Mouse (Mus musculus): ENCODE results near the gene Irak3. TPM values are rescaled to one million over a fixed set of nuclear protein-coding genes. Genes with fewer than 3 reads are reported as not detected.

Gene Irak3
- polyA plus RNA-seq, 1 experiment from 2014 or later, result 0.74 TPM

GRCm38 (mm10) chr10:120193255-120193654, 8.7 kb downstream of the Irak3 start:
- Histone ChIP-seq H3K4me2 (replicated peaks; ENCODE audit: low read depth, low read length) (no peak overlapping the region), H3K4me1 (ENCODE audit: control insufficient read depth, insufficient read depth, low read length) (0 out of 2 replicates have a peak, but pooled peaks cover 6% of the 10 kb centered on the region), H3K4me3 (ENCODE audit: low read length) (no peak overlapping the region), H3K9ac (ENCODE audit: low read depth, low read length) (no peak overlapping the region), H3K36me3 (ENCODE audit: control insufficient read depth, insufficient read depth, low read length) (no peaks in the 10 kb centered on the region), H3K27ac (ENCODE audit: low read depth, low read length) (no peak overlapping the region), H3K9me3 (ENCODE audit: control insufficient read depth, low read length) (no peaks in the 10 kb centered on the region), H3K27me3 (ENCODE audit: control insufficient read depth, insufficient read depth, low read length) (no peaks in the 10 kb centered on the region; the same call in 1 of the 2 replicates)
- no peak for ATAC-seq (ENCODE audit: low FRiP score, low TSS enrichment)
- WGBS, result 88% methylated on average over 8 of the region's 8 CpGs

GRCm38 (mm10) chr10:120192278-120192677, 9.7 kb downstream of the Irak3 start:
- H3K27me3 ChIP-seq (ENCODE audit: control insufficient read depth, insufficient read depth, low read length), result no peaks in the 10 kb centered on the region
- no peak for ATAC-seq (ENCODE audit: low FRiP score, low TSS enrichment)
- no peak overlapping the region for H3K27ac ChIP-seq (ENCODE audit: low read depth, low read length)
- H3K4me1 ChIP-seq (ENCODE audit: control insufficient read depth, insufficient read depth, low read length), result 0 out of 2 replicates have a peak, but pooled peaks cover 6% of the 10 kb centered on the region
- 70% methylated on average over 4 of the region's 4 CpGs for WGBS
- no peaks in the 10 kb centered on the region for H3K9me3 ChIP-seq (ENCODE audit: control insufficient read depth, low read length)
- H3K9ac ChIP-seq (ENCODE audit: low read depth, low read length), result no peak overlapping the region
- no peak overlapping the region for H3K4me2 ChIP-seq (replicated peaks; ENCODE audit: low read depth, low read length)
- H3K4me3 ChIP-seq (ENCODE audit: low read length), result no peak overlapping the region
- no peaks in the 10 kb centered on the region for H3K36me3 ChIP-seq (ENCODE audit: control insufficient read depth, insufficient read depth, low read length)

GRCm38 (mm10) chr10:120191165-120191564, 10.8 kb downstream of the Irak3 start:
- H3K4me2 ChIP-seq (replicated peaks; ENCODE audit: low read depth, low read length), result no peak overlapping the region
- H3K4me1 ChIP-seq (ENCODE audit: control insufficient read depth, insufficient read depth, low read length), result 0 out of 2 replicates have a peak, but pooled peaks cover 6% of the 10 kb centered on the region
- H3K36me3 ChIP-seq (ENCODE audit: control insufficient read depth, insufficient read depth, low read length), result no peaks in the 10 kb centered on the region
- 89% methylated on average over 6 of the region's 6 CpGs for WGBS
- no peak for ATAC-seq (ENCODE audit: low FRiP score, low TSS enrichment)
- H3K9me3 ChIP-seq (ENCODE audit: control insufficient read depth, low read length), result no peaks in the 10 kb centered on the region
- H3K9ac ChIP-seq (ENCODE audit: low read depth, low read length), result no peak overlapping the region
- H3K27me3 ChIP-seq (ENCODE audit: control insufficient read depth, insufficient read depth, low read length), result no peaks in the 10 kb centered on the region
- no peak overlapping the region for H3K4me3 ChIP-seq (ENCODE audit: low read length)
- no peak overlapping the region for H3K27ac ChIP-seq (ENCODE audit: low read depth, low read length)

GRCm38 (mm10) chr10:120189782-120190181, 12.1 kb downstream of the Irak3 start:
- H3K9ac ChIP-seq (ENCODE audit: low read depth, low read length), result no peak overlapping the region
- peak; percentile 62; the same call in 1 of the 2 replicates for ATAC-seq (ENCODE audit: low FRiP score, low TSS enrichment)
- H3K4me1 ChIP-seq (ENCODE audit: control insufficient read depth, insufficient read depth, low read length), result 0 out of 2 replicates have a peak, but pooled peaks cover 6% of the 10 kb centered on the region
- H3K27me3 ChIP-seq (ENCODE audit: control insufficient read depth, insufficient read depth, low read length), result no peaks in the 10 kb centered on the region
- H3K36me3 ChIP-seq (ENCODE audit: control insufficient read depth, insufficient read depth, low read length), result no peaks in the 10 kb centered on the region
- no peaks in the 10 kb centered on the region for H3K9me3 ChIP-seq (ENCODE audit: control insufficient read depth, low read length)
- peak overlapping the region; percentile 17; the same call in 1 of the 2 replicates for H3K27ac ChIP-seq (ENCODE audit: low read depth, low read length)
- H3K4me3 ChIP-seq (ENCODE audit: low read length), result no peak overlapping the region
- H3K4me2 ChIP-seq (replicated peaks; ENCODE audit: low read depth, low read length), result 0 out of 2 replicates have a peak overlapping the region, but pooled peaks have one; percentile 13
- 15% methylated on average over 6 of the region's 6 CpGs for WGBS

- Histone ChIP-seq H3K9me3 (ENCODE audit: control insufficient read depth, low read length) (no peaks in the 10 kb centered on the region), H3K4me1 (ENCODE audit: control insufficient read depth, insufficient read depth, low read length) (0 out of 2 replicates have a peak, but pooled peaks cover 6% of the 10 kb centered on the region), H3K27ac (ENCODE audit: low read depth, low read length) (no peak overlapping the region; the same call in 1 of the 2 replicates), H3K4me3 (ENCODE audit: low read length) (no peak overlapping the region), H3K9ac (ENCODE audit: low read depth, low read length) (no peak overlapping the region), H3K36me3 (ENCODE audit: control insufficient read depth, insufficient read depth, low read length) (no peaks in the 10 kb centered on the region), H3K27me3 (ENCODE audit: control insufficient read depth, insufficient read depth, low read length) (no peaks in the 10 kb centered on the region), H3K4me2 (replicated peaks; ENCODE audit: low read depth, low read length) (no peak overlapping the region)
- WGBS, result 57% methylated on average over 11 of the region's 11 CpGs
- no peak for ATAC-seq (ENCODE audit: low FRiP score, low TSS enrichment)
Observed at GRCm38 (mm10) chr10:120189276-120189675, 12.7 kb downstream of the Irak3 start.

GRCm38 (mm10) chr10:120188513-120188912, 13.4 kb downstream of the Irak3 start:
- no peak overlapping the region for H3K9ac ChIP-seq (ENCODE audit: low read depth, low read length)
- H3K27ac ChIP-seq (ENCODE audit: low read depth, low read length), result no peak overlapping the region
- no peak overlapping the region for H3K4me2 ChIP-seq (replicated peaks; ENCODE audit: low read depth, low read length)
- no peaks in the 10 kb centered on the region for H3K27me3 ChIP-seq (ENCODE audit: control insufficient read depth, insufficient read depth, low read length)
- H3K36me3 ChIP-seq (ENCODE audit: control insufficient read depth, insufficient read depth, low read length), result no peaks in the 10 kb centered on the region
- WGBS, result 70% methylated on average over 2 of the region's 2 CpGs
- ATAC-seq (ENCODE audit: low FRiP score, low TSS enrichment), result no peak
- H3K4me1 ChIP-seq (ENCODE audit: control insufficient read depth, insufficient read depth, low read length), result 0 out of 2 replicates have a peak, but pooled peaks cover 6% of the 10 kb centered on the region
- H3K9me3 ChIP-seq (ENCODE audit: control insufficient read depth, low read length), result no peaks in the 10 kb centered on the region
- no peak overlapping the region for H3K4me3 ChIP-seq (ENCODE audit: low read length)

GRCm38 (mm10) chr10:120183342-120183741, 18.6 kb downstream of the Irak3 start:
- Histone ChIP-seq H3K4me1 (ENCODE audit: control insufficient read depth, insufficient read depth, low read length) (no peaks in the 10 kb centered on the region), H3K9me3 (ENCODE audit: control insufficient read depth, low read length) (no peaks in the 10 kb centered on the region; the same call in 1 of the 2 replicates), H3K36me3 (ENCODE audit: control insufficient read depth, insufficient read depth, low read length) (no peaks in the 10 kb centered on the region), H3K4me2 (replicated peaks; ENCODE audit: low read depth, low read length) (no peak overlapping the region), H3K27me3 (ENCODE audit: control insufficient read depth, insufficient read depth, low read length) (no peaks in the 10 kb centered on the region), H3K9ac (ENCODE audit: low read depth, low read length) (no peak overlapping the region), H3K27ac (ENCODE audit: low read depth, low read length) (no peak overlapping the region), H3K4me3 (ENCODE audit: low read length) (no peak overlapping the region)
- WGBS, result 79% methylated on average over 2 of the region's 2 CpGs
- no peak for ATAC-seq (ENCODE audit: low FRiP score, low TSS enrichment)

- Histone ChIP-seq H3K36me3 (ENCODE audit: control insufficient read depth, insufficient read depth, low read length) (no peaks in the 10 kb centered on the region), H3K9ac (ENCODE audit: low read depth, low read length) (no peak overlapping the region), H3K27me3 (ENCODE audit: control insufficient read depth, insufficient read depth, low read length) (no peaks in the 10 kb centered on the region), H3K4me2 (replicated peaks; ENCODE audit: low read depth, low read length) (no peak overlapping the region), H3K4me1 (ENCODE audit: control insufficient read depth, insufficient read depth, low read length) (no peaks in the 10 kb centered on the region), H3K4me3 (ENCODE audit: low read length) (no peak overlapping the region), H3K9me3 (ENCODE audit: control insufficient read depth, low read length) (no peaks in the 10 kb centered on the region; the same call in 1 of the 2 replicates), H3K27ac (ENCODE audit: low read depth, low read length) (no peak overlapping the region)
- 82% methylated on average over 1 of the region's 1 CpGs for WGBS
- ATAC-seq (ENCODE audit: low FRiP score, low TSS enrichment), result no peak
Observed at GRCm38 (mm10) chr10:120182887-120183286, 19.0 kb downstream of the Irak3 start.

GRCm38 (mm10) chr10:120174192-120174705, 27.7 kb downstream of the Irak3 start:
- no peaks in the 10 kb centered on the region for H3K9me3 ChIP-seq (ENCODE audit: control insufficient read depth, low read length)
- no peaks in the 10 kb centered on the region for H3K4me1 ChIP-seq (ENCODE audit: control insufficient read depth, insufficient read depth, low read length)
- no peaks in the 10 kb centered on the region for H3K36me3 ChIP-seq (ENCODE audit: control insufficient read depth, insufficient read depth, low read length)
- H3K4me3 ChIP-seq (ENCODE audit: low read length), result no peak overlapping the region
- no peaks in the 10 kb centered on the region for H3K27me3 ChIP-seq (ENCODE audit: control insufficient read depth, insufficient read depth, low read length)
- 88% methylated on average over 15 of the region's 15 CpGs for WGBS
- no peak overlapping the region for H3K9ac ChIP-seq (ENCODE audit: low read depth, low read length)
- no peak overlapping the region for H3K27ac ChIP-seq (ENCODE audit: low read depth, low read length)
- H3K4me2 ChIP-seq (replicated peaks; ENCODE audit: low read depth, low read length), result no peak overlapping the region
- no peak for ATAC-seq (ENCODE audit: low FRiP score, low TSS enrichment)
